Mouse (Mus musculus) heart, postnatal 0 days (tissue): ENCODE results near the gene Mroh2a. TPM values are rescaled to one million over a fixed set of nuclear protein-coding genes. Genes with fewer than 3 reads are reported as not detected.

Source experiments
- ATAC-seq: fragments of 200-750 bp; cut with Nextera tagmentation; 2 replicates; pipeline ENCODE4 v1.8.0; 2017; ENCODE audit warnings: low read depth, moderate number of reproducible peaks, moderate library complexity; ENCODE audit not compliant: insufficient read depth
- DNase-seq: peaks from one replicate; pipeline ENCODE4 v3.0.0-alpha.2; 2016; ENCODE audit warnings: low spot score
- H3K27ac ChIP-seq: fragments of 300-500 bp; sonication (generic); 2 replicates; pipeline ENCODE4 v1.5.1; 2014; ENCODE audit warnings: low read depth, mild to moderate bottlenecking
- H3K27me3 ChIP-seq: fragments of 300-500 bp; sonication (generic); 2 replicates; pipeline ENCODE4 v1.6.1; 2014; ENCODE audit warnings: low read length, mixed read lengths; ENCODE audit not compliant: control insufficient read depth, insufficient read depth
- H3K36me3 ChIP-seq: fragments of 300-500 bp; sonication (generic); replicated peaks from 2 replicates; pipeline ENCODE4 v1.6.1; 2014; ENCODE audit warnings: low read length, mixed read lengths; ENCODE audit not compliant: control insufficient read depth, insufficient read depth
- H3K4me1 ChIP-seq: fragments of 300-500 bp; sonication (generic); 2 replicates; pipeline ENCODE4 v1.6.1; 2014; ENCODE audit warnings: antibody characterized with exemption; ENCODE audit not compliant: control insufficient read depth, insufficient read depth
- H3K4me2 ChIP-seq: fragments of 300-500 bp; sonication (generic); 2 replicates; pipeline ENCODE4 v1.6.1; 2014; ENCODE audit warnings: low read depth, mild to moderate bottlenecking, low read length, moderate library complexity
- H3K4me3 ChIP-seq: fragments of 300-500 bp; sonication (generic); 2 replicates; pipeline ENCODE4 v1.5.1; 2014; ENCODE audit warnings: low read depth, low read length
- H3K9ac ChIP-seq: fragments of 300-500 bp; sonication (generic); replicated peaks from 2 replicates; pipeline ENCODE4 v1.6.1; 2014; ENCODE audit warnings: low read depth, low read length, mixed read lengths
- H3K9me3 ChIP-seq: fragments of 300-500 bp; sonication (generic); replicated peaks from 2 replicates; pipeline ENCODE4 v1.6.1; 2016; ENCODE audit warnings: low read length; ENCODE audit not compliant: control insufficient read depth
- CTCF ChIP-seq: IDR thresholded peaks from 2 replicates; pipeline ENCODE4 v1.5.1; 2016; ENCODE audit warnings: antibody characterized with exemption, control low read depth, low read depth
- EP300 ChIP-seq: IDR thresholded peaks from 2 replicates; pipeline ENCODE4 v1.6.1; 2016; ENCODE audit warnings: antibody characterized with exemption, low read depth
- WGBS: fragments of 180-500 bp; shearing (Covaris S2); extraction: QIAGEN DNeasy Blood & Tissue Kit; methylation state at CpG from one replicate; pipeline ENCODE4 v1.1.7; 2014; 5-methylcytosine and 5-hydroxymethylcytosine counted together
- polyA plus RNA-seq: library from polyadenylated mRNA; unstranded; fragments of >200 nt; fragmentation: Nextera tagmentation; extraction: Ambion mirVana; gene quantifications from 2 replicates; pipeline ENCODE4 v1.2.1, GENCODE M21; 2015
- total RNA-seq: library from RNA; depleted of rRNA; stranded (reverse); fragments of >200 nt; gene quantifications from 2 replicates; pipeline ENCODE4 v1.2.3, GENCODE M21; 2014; ENCODE audit warnings: low replicate concordance

Mroh2a gene
- total and polyA plus RNA-seq, 2 experiments from 2014 or later: 0.23 TPM; not detected in 1

GRCm38 (mm10) chr1:88289917-88290316 lies 63.1 kb downstream of the Mroh2a start:
- Histone ChIP-seq H3K27me3 (no peaks in the 10 kb centered on the region), H3K4me3 (no peak overlapping the region), H3K4me2 (no peak overlapping the region), H3K36me3 (no peaks in the 10 kb centered on the region), H3K9me3 (0 out of 2 replicates have a peak, but pooled peaks cover 44% of the 10 kb centered on the region), H3K9ac (no peak overlapping the region), H3K4me1 (no peaks in the 10 kb centered on the region), H3K27ac (no peak overlapping the region)
- ATAC-seq (no peak), DNase-seq (no peak)
- 34% methylated on average over 4 of the region's 4 CpGs for whole genome bisulfite sequencing
- TF ChIP-seq CTCF (peak; percentile 42), EP300 (no peak)

- TF ChIP-seq CTCF: no peak
- no peak for TF ChIP-seq EP300
- no peak overlapping the region for H3K4me3 ChIP-seq
- 55% methylated on average over 1 of the region's 1 CpGs for WGBS
- no peak overlapping the region for H3K4me2 ChIP-seq
- H3K9me3 ChIP-seq: peaks cover 44% of the 10 kb centered on the region; the same call in 1 of the 2 replicates
- no peak for DNase-seq
- H3K9ac ChIP-seq: no peak overlapping the region
- no peaks in the 10 kb centered on the region for H3K27me3 ChIP-seq
- H3K36me3 ChIP-seq: no peaks in the 10 kb centered on the region
- H3K4me1 ChIP-seq: no peaks in the 10 kb centered on the region
- ATAC-seq: no peak
- H3K27ac ChIP-seq: no peak overlapping the region
Observed at GRCm38 (mm10) chr1:88290511-88290910, 63.7 kb downstream of the Mroh2a start.

GRCm38 (mm10) chr1:88291409-88292005 lies 64.7 kb downstream of the Mroh2a start:
- Histone ChIP-seq H3K9me3 (peaks cover 46% of the 10 kb centered on the region; the same call in 1 of the 2 replicates), H3K4me1 (no peaks in the 10 kb centered on the region), H3K27me3 (no peaks in the 10 kb centered on the region), H3K4me3 (no peak overlapping the region), H3K4me2 (no peak overlapping the region), H3K9ac (no peak overlapping the region), H3K27ac (no peak overlapping the region), H3K36me3 (no peaks in the 10 kb centered on the region)
- peak; percentile 4 for DNase-seq
- no peak for TF ChIP-seq EP300
- no peak for TF ChIP-seq CTCF
- WGBS: 47% methylated on average over 3 of the region's 3 CpGs
- ATAC-seq: no peak

- H3K27me3 ChIP-seq: no peaks in the 10 kb centered on the region
- DNase-seq (peak; percentile 4), ATAC-seq (no peak)
- no peak overlapping the region for H3K4me2 ChIP-seq
- no peak overlapping the region for H3K9ac ChIP-seq
- H3K4me3 ChIP-seq: no peak overlapping the region
- no peaks in the 10 kb centered on the region for H3K4me1 ChIP-seq
- TF ChIP-seq CTCF: no peak
- no peak for TF ChIP-seq EP300
- H3K36me3 ChIP-seq: no peaks in the 10 kb centered on the region
- WGBS: 47% methylated on average over 2 of the region's 2 CpGs
- H3K9me3 ChIP-seq: peaks cover 44% of the 10 kb centered on the region; the same call in 1 of the 2 replicates
- no peak overlapping the region for H3K27ac ChIP-seq
Observed at GRCm38 (mm10) chr1:88292057-88292456, 65.3 kb downstream of the Mroh2a start.

GRCm38 (mm10) chr1:88294650-88295049 lies 67.9 kb downstream of the Mroh2a start:
- no peaks in the 10 kb centered on the region for H3K27me3 ChIP-seq
- no peak overlapping the region for H3K9ac ChIP-seq
- H3K4me3 ChIP-seq: no peak overlapping the region
- no peaks in the 10 kb centered on the region for H3K4me1 ChIP-seq
- no peak for TF ChIP-seq CTCF
- no peak for TF ChIP-seq EP300
- H3K9me3 ChIP-seq: peaks cover 58% of the 10 kb centered on the region
- DNase-seq (peak; percentile 5), ATAC-seq (no peak)
- H3K36me3 ChIP-seq: no peaks in the 10 kb centered on the region
- H3K27ac ChIP-seq: no peak overlapping the region
- H3K4me2 ChIP-seq: no peak overlapping the region
- WGBS: 16% methylated on average over 1 of the region's 1 CpGs
